Mouse (Mus musculus): ENCODE results near the gene Erbin.

- TF ChIP-seq POLR2A (IDR thresholded peaks at IDR 0.05; ENCODE audit: low read depth, low read length) (no peak), CTCF (IDR thresholded peaks at IDR 0.05; ENCODE audit: extremely low read depth, insufficient read depth, insufficient read length, insufficient replicate concordance) (no peak)
Observed at GRCm38 (mm10) chr13:103955652-103956051, 35.3 kb upstream of the Erbin start.
